Mouse (Mus musculus) cerebellum, adult 2 months (tissue): ENCODE measurements around the gene Elmsan1. TPM values are rescaled to one million over a fixed set of nuclear protein-coding genes. Genes with fewer than 3 reads are reported as not detected.

ENCODE experiments used
- DNase-seq, 2 experiments: peaks; one replicate each; pipeline ENCODE4 v3.0.0; 2021
- H3K27ac ChIP-seq: fragments of 200-500 bp; 2 replicates; pipeline ENCODE4 v1.5.1; 2012; ENCODE audit warnings: low read length, control low read depth, inconsistent platforms; ENCODE audit not compliant: insufficient read depth
- H3K27me3 ChIP-seq: fragments of 200-500 bp; 2 replicates; pipeline ENCODE4 v1.6.1; 2012; ENCODE audit warnings: inconsistent platforms, mild to moderate bottlenecking, low read length, moderate library complexity; ENCODE audit not compliant: control insufficient read depth, insufficient read depth
- H3K4me1 ChIP-seq: fragments of 200-500 bp; 2 replicates; pipeline ENCODE4 v1.6.1; 2011; ENCODE audit warnings: low read length; ENCODE audit not compliant: control insufficient read depth, insufficient read depth
- H3K4me3 ChIP-seq: fragments of 200-500 bp; replicated peaks from 2 replicates; pipeline ENCODE3; 2011; ENCODE audit warnings: mild to moderate bottlenecking, low read depth, low read length, control low read depth; ENCODE audit not compliant: insufficient read depth
- CTCF ChIP-seq: fragments of 200-500 bp; IDR thresholded peaks from 2 replicates; pipeline ENCODE4 v1.5.1; 2011; ENCODE audit warnings: low read depth, mild to moderate bottlenecking, control low read depth, low read length, moderate library complexity, borderline replicate concordance; ENCODE audit not compliant: insufficient read depth
- POLR2A ChIP-seq: fragments of 200-500 bp; IDR thresholded peaks from 2 replicates; pipeline ENCODE4 v1.6.1; 2011; ENCODE audit warnings: low read length, control low read depth, borderline replicate concordance; ENCODE audit not compliant: insufficient read depth
- WGBS: fragments of 180-500 bp; shearing (Covaris S2); methylation state at CpG from one replicate; pipeline ENCODE4 v1.1.7; 2018; 5-methylcytosine and 5-hydroxymethylcytosine counted together
- polyA plus RNA-seq: library from polyadenylated mRNA; depleted of rRNA; stranded (reverse); fragments of >200 nt; gene quantifications from 2 replicates; pipeline ENCODE4 v1.2.3, GENCODE M21; 2012

Elmsan1 gene
- polyA plus RNA-seq, 1 experiment, result 8.4 TPM

GRCm38 (mm10) chr12:84125892-84126291, 92.8 kb downstream of the Elmsan1 start:
- WGBS, result 80% methylated on average over 12 of the region's 12 CpGs
- H3K27me3 ChIP-seq, result no peaks in the 10 kb centered on the region
- H3K4me1 ChIP-seq, result no peaks in the 10 kb centered on the region
- no peak overlapping the region for H3K27ac ChIP-seq
- no peak for DNase-seq
- TF ChIP-seq POLR2A (no peak), CTCF (no peak)
- H3K4me3 ChIP-seq, result no peak overlapping the region

- WGBS, result 95% methylated on average over 5 of the region's 5 CpGs
- Histone ChIP-seq H3K27me3 (no peaks in the 10 kb centered on the region), H3K4me3 (no peak overlapping the region), H3K27ac (no peak overlapping the region), H3K4me1 (no peaks in the 10 kb centered on the region)
- DNase-seq, result no peak
- TF ChIP-seq POLR2A (no peak), CTCF (no peak)
These were observed 99.1 kb downstream of the Elmsan1 start for GRCm38 (mm10) chr12:84119584-84119983.

- H3K27me3 ChIP-seq, result no peaks in the 10 kb centered on the region
- no peaks in the 10 kb centered on the region for H3K4me1 ChIP-seq
- peak within 1 kb of the TSS; percentile 67 for H3K4me3 ChIP-seq
- DNase-seq, result peak; percentile 87 to 90
- WGBS, result 2% methylated on average over 33 of the region's 35 CpGs
- TF ChIP-seq CTCF, result no peak
- peak; percentile 42; the same call in 1 of the 2 replicates for TF ChIP-seq POLR2A
- H3K27ac ChIP-seq, result no peak within 1 kb of the TSS
These were observed 104.3 kb downstream of the Elmsan1 start, which contains the start of gene Dnal1 for GRCm38 (mm10) chr12:84114153-84114994. TSS of gene Dnal1 (plus strand) at chr12:84114366.

GRCm38 (mm10) chr12:84113676-84114075, 105.0 kb downstream of the Elmsan1 start:
- WGBS, result 28% methylated on average over 6 of the region's 6 CpGs
- H3K27ac ChIP-seq, result no peak overlapping the region
- TF ChIP-seq CTCF (no peak), POLR2A (no peak)
- peak overlapping the region; percentile 49 for H3K4me3 ChIP-seq
- H3K27me3 ChIP-seq, result no peaks in the 10 kb centered on the region
- DNase-seq, result no peak
- no peaks in the 10 kb centered on the region for H3K4me1 ChIP-seq

- no peak overlapping the region for H3K4me3 ChIP-seq
- no peak overlapping the region for H3K27ac ChIP-seq
- TF ChIP-seq CTCF, result no peak
- TF ChIP-seq POLR2A, result no peak
- H3K4me1 ChIP-seq, result no peaks in the 10 kb centered on the region
- WGBS, result 92% methylated on average over 4 of the region's 4 CpGs
- no peak for DNase-seq
- no peaks in the 10 kb centered on the region for H3K27me3 ChIP-seq
These were observed 107.9 kb downstream of the Elmsan1 start for GRCm38 (mm10) chr12:84110814-84111213.

- WGBS, result 82% methylated on average over 1 of the region's 1 CpGs
- no peaks in the 10 kb centered on the region for H3K27me3 ChIP-seq
- TF ChIP-seq CTCF (no peak), POLR2A (no peak)
- no peak overlapping the region for H3K27ac ChIP-seq
- H3K4me1 ChIP-seq, result no peaks in the 10 kb centered on the region
- DNase-seq, result no peak
- H3K4me3 ChIP-seq, result no peak overlapping the region
These were observed 108.8 kb downstream of the Elmsan1 start for GRCm38 (mm10) chr12:84109924-84110323.

- Histone ChIP-seq H3K4me1 (no peaks in the 10 kb centered on the region), H3K27ac (no peak overlapping the region), H3K27me3 (no peaks in the 10 kb centered on the region), H3K4me3 (no peak overlapping the region)
- DNase-seq, result no peak
- 64% methylated on average over 1 of the region's 1 CpGs for WGBS
- no peak for TF ChIP-seq POLR2A
- TF ChIP-seq CTCF, result no peak
These were observed 111.0 kb downstream of the Elmsan1 start for GRCm38 (mm10) chr12:84107692-84108091.

GRCm38 (mm10) chr12:84107012-84107411, 111.7 kb downstream of the Elmsan1 start:
- Histone ChIP-seq H3K27me3 (no peaks in the 10 kb centered on the region), H3K4me3 (no peak overlapping the region), H3K4me1 (no peaks in the 10 kb centered on the region), H3K27ac (no peak overlapping the region)
- 92% methylated on average over 3 of the region's 3 CpGs for WGBS
- no peak for TF ChIP-seq CTCF
- no peak for TF ChIP-seq POLR2A
- no peak for DNase-seq
